Mouse (Mus musculus) stomach, embryonic 14.5 days (tissue): ENCODE measurements around the gene Gpld1. TPM values are rescaled to one million over a fixed set of nuclear protein-coding genes. Genes with fewer than 3 reads are reported as not detected.

Experiments
- ATAC-seq: fragments of 200-750 bp; cut with Nextera tagmentation; 2 replicates; pipeline ENCODE4 v1.8.0; 2017; ENCODE audit warnings: low read depth, moderate TSS enrichment; ENCODE audit not compliant: insufficient number of reproducible peaks, insufficient read depth, low FRiP score
- H3K27ac ChIP-seq: fragments of 300-500 bp; sonication (generic); 2 replicates; pipeline ENCODE4 v1.5.1; 2014; ENCODE audit warnings: mild to moderate bottlenecking, low read length, moderate library complexity, mixed read lengths
- H3K27me3 ChIP-seq: fragments of 300-500 bp; sonication (generic); 2 replicates; pipeline ENCODE4 v1.6.1; 2014; ENCODE audit warnings: low read length, control low read depth, mixed read lengths; ENCODE audit not compliant: control insufficient read depth, insufficient read depth
- H3K36me3 ChIP-seq: fragments of 300-500 bp; sonication (generic); 2 replicates; pipeline ENCODE4 v1.6.1; 2014; ENCODE audit warnings: mild to moderate bottlenecking, control low read depth, low read length, moderate library complexity, mixed read lengths; ENCODE audit not compliant: control insufficient read depth, insufficient read depth
- H3K4me1 ChIP-seq: fragments of 300-500 bp; sonication (generic); 2 replicates; pipeline ENCODE4 v1.6.1; 2014; ENCODE audit warnings: low read length, control low read depth, mixed read lengths; ENCODE audit not compliant: control insufficient read depth, insufficient read depth
- H3K4me2 ChIP-seq: fragments of 300-500 bp; sonication (generic); replicated peaks from 2 replicates; pipeline ENCODE4 v1.6.1; 2014; ENCODE audit warnings: low read depth, low read length, control low read depth
- H3K4me3 ChIP-seq: fragments of 300-500 bp; sonication (generic); 2 replicates; pipeline ENCODE4 v1.5.1; 2014; ENCODE audit warnings: low read depth, low read length, control low read depth
- H3K9ac ChIP-seq: fragments of 300-500 bp; sonication (generic); replicated peaks from 2 replicates; pipeline ENCODE4 v1.6.1; 2014; ENCODE audit warnings: low read depth, mild to moderate bottlenecking, control low read depth, low read length, moderate library complexity, mixed read lengths
- H3K9me3 ChIP-seq: fragments of 300-500 bp; sonication (generic); 2 replicates; pipeline ENCODE4 v1.6.1; 2016; ENCODE audit warnings: low read depth, low read length, control low read depth; ENCODE audit not compliant: control insufficient read depth
- WGBS: fragments of 180-500 bp; shearing (Covaris S2); extraction: QIAGEN DNeasy Blood & Tissue Kit; methylation state at CpG from one replicate; pipeline ENCODE4 v1.1.7; 2014; 5-methylcytosine and 5-hydroxymethylcytosine counted together
- polyA plus RNA-seq: library from polyadenylated mRNA; unstranded; fragments of >200 nt; fragmentation: Nextera tagmentation; extraction: Ambion mirVana; gene quantifications from 2 replicates; pipeline ENCODE4 v1.2.1, GENCODE M21; 2014

The Gpld1 gene
- polyA plus RNA-seq, 1 experiment from 2014 or later = 3.9 TPM

GRCm38 (mm10) chr13:24952659-24953058, 9.7 kb downstream of the Gpld1 start:
- no peak overlapping the region for H3K4me3 ChIP-seq
- no peak overlapping the region for H3K4me2 ChIP-seq
- no peak overlapping the region for H3K27ac ChIP-seq
- 54% methylated on average over 7 of the region's 7 CpGs for WGBS
- no peaks in the 10 kb centered on the region for H3K27me3 ChIP-seq
- H3K9me3 ChIP-seq = no peaks in the 10 kb centered on the region
- H3K36me3 ChIP-seq = no peaks in the 10 kb centered on the region
- ATAC-seq = no peak
- no peak overlapping the region for H3K9ac ChIP-seq
- H3K4me1 ChIP-seq = 0 out of 2 replicates have a peak, but pooled peaks cover 3% of the 10 kb centered on the region

GRCm38 (mm10) chr13:24955091-24955490, 12.1 kb downstream of the Gpld1 start:
- Histone ChIP-seq H3K27me3 (no peaks in the 10 kb centered on the region), H3K36me3 (no peaks in the 10 kb centered on the region), H3K9me3 (no peaks in the 10 kb centered on the region), H3K4me3 (no peak overlapping the region), H3K27ac (no peak overlapping the region; the same call in 1 of the 2 replicates), H3K9ac (no peak overlapping the region), H3K4me2 (no peak overlapping the region), H3K4me1 (0 out of 2 replicates have a peak, but pooled peaks cover 3% of the 10 kb centered on the region)
- ATAC-seq = no peak
- 40% methylated on average over 11 of the region's 11 CpGs for WGBS

GRCm38 (mm10) chr13:24955500-24955899, 12.5 kb downstream of the Gpld1 start:
- no peak overlapping the region for H3K9ac ChIP-seq

GRCm38 (mm10) chr13:24958671-24959070, 15.7 kb downstream of the Gpld1 start:
- no peak for ATAC-seq
- 89% methylated on average over 11 of the region's 11 CpGs for WGBS
- Histone ChIP-seq H3K9ac (no peak overlapping the region), H3K36me3 (no peaks in the 10 kb centered on the region; the same call in 1 of the 2 replicates), H3K27ac (no peak overlapping the region), H3K9me3 (no peaks in the 10 kb centered on the region), H3K4me3 (no peak overlapping the region), H3K4me2 (no peak overlapping the region), H3K27me3 (no peaks in the 10 kb centered on the region), H3K4me1 (no peaks in the 10 kb centered on the region)

More at GRCm38 (mm10) chr13:24955500-24955899, 12.5 kb downstream of the Gpld1 start:
- Histone ChIP-seq H3K27ac (peak overlapping the region; percentile 44; the same call in 1 of the 2 replicates), H3K4me1 (0 out of 2 replicates have a peak, but pooled peaks cover 3% of the 10 kb centered on the region), H3K4me2 (no peak overlapping the region), H3K36me3 (no peaks in the 10 kb centered on the region), H3K27me3 (no peaks in the 10 kb centered on the region), H3K4me3 (no peak overlapping the region), H3K9me3 (no peaks in the 10 kb centered on the region)
- WGBS = 14% methylated on average over 10 of the region's 10 CpGs
- ATAC-seq = peak; percentile 69; the same call in 1 of the 2 replicates

- Histone ChIP-seq H3K4me1 (no peaks in the 10 kb centered on the region), H3K4me3 (no peak overlapping the region), H3K9me3 (no peaks in the 10 kb centered on the region), H3K36me3 (no peaks in the 10 kb centered on the region; the same call in 1 of the 2 replicates), H3K27ac (no peak overlapping the region), H3K27me3 (no peaks in the 10 kb centered on the region), H3K9ac (no peak overlapping the region), H3K4me2 (no peak overlapping the region)
- ATAC-seq = no peak
- WGBS = 84% methylated on average over 3 of the region's 3 CpGs
Observed at GRCm38 (mm10) chr13:24960084-24960483, 17.1 kb downstream of the Gpld1 start.

GRCm38 (mm10) chr13:24962119-24962518, 19.2 kb downstream of the Gpld1 start:
- WGBS = 82% methylated on average over 8 of the region's 8 CpGs
- H3K9ac ChIP-seq = no peak overlapping the region
- H3K4me1 ChIP-seq = no peaks in the 10 kb centered on the region
- no peaks in the 10 kb centered on the region; the same call in 1 of the 2 replicates for H3K36me3 ChIP-seq
- no peak overlapping the region for H3K27ac ChIP-seq
- H3K4me2 ChIP-seq = no peak overlapping the region
- ATAC-seq = no peak
- H3K4me3 ChIP-seq = no peak overlapping the region
- no peaks in the 10 kb centered on the region for H3K9me3 ChIP-seq
- H3K27me3 ChIP-seq = no peaks in the 10 kb centered on the region

- peak; percentile 74 for ATAC-seq
- no peak overlapping the region for H3K9ac ChIP-seq
Observed at GRCm38 (mm10) chr13:24965130-24965845, 22.3 kb downstream of the Gpld1 start.

GRCm38 (mm10) chr13:24965846-24966201, 22.9 kb downstream of the Gpld1 start:
- WGBS = 33% methylated on average over 5 of the region's 5 CpGs
- no peaks in the 10 kb centered on the region for H3K27me3 ChIP-seq
- H3K9me3 ChIP-seq = no peaks in the 10 kb centered on the region
- no peaks in the 10 kb centered on the region for H3K36me3 ChIP-seq
- no peak for ATAC-seq
- no peaks in the 10 kb centered on the region for H3K4me1 ChIP-seq
- H3K4me3 ChIP-seq = peak overlapping the region; percentile 28
- no peak overlapping the region for H3K9ac ChIP-seq
- H3K27ac ChIP-seq = no peak overlapping the region
- H3K4me2 ChIP-seq = peak overlapping the region; percentile 37

More at GRCm38 (mm10) chr13:24965130-24965845, 22.3 kb downstream of the Gpld1 start:
- H3K4me2 ChIP-seq = peak overlapping the region; percentile 37
- peak overlapping the region; percentile 28 for H3K4me3 ChIP-seq
- no peaks in the 10 kb centered on the region; the same call in 1 of the 2 replicates for H3K36me3 ChIP-seq
- no peaks in the 10 kb centered on the region for H3K9me3 ChIP-seq
- WGBS = 18% methylated on average over 15 of the region's 15 CpGs
- no peaks in the 10 kb centered on the region for H3K4me1 ChIP-seq
- no peak overlapping the region for H3K27ac ChIP-seq
- no peaks in the 10 kb centered on the region for H3K27me3 ChIP-seq
